Comparison of ENCODE assay signal across 11 mouse cellular contexts in genomic region chr16:24205594-24205993, GRCm38 (mm10).
DNase-seq lines count a peak whose midpoint lies in the region; ATAC-seq and TF ChIP-seq lines count a peak whose summit lies in the region.
"Had no signal": no experiment of that assay in that cellular context is flagged by ENCODE, and none has a peak within 500 bp of the region (broad histone marks: within the 10 kb centered on the region; RNA-seq: fewer than 3 reads in every experiment).

No protein-coding gene starts in this region.

- no peak overlapping the region for H3K4me3 ChIP-seq in lung, adult 2 months (replicated peaks; ENCODE audit: extremely low read depth, low read depth, low read length)
- H3K4me3 ChIP-seq in kidney, embryonic 16.5 days (ENCODE audit: low read length): no peak overlapping the region
- H3K4me3 ChIP-seq: embryonic facial prominence, embryonic 13.5 days; heart, embryonic 15.5 days; liver, embryonic 15.5 days had no signal

- no peak overlapping the region for H3K27ac ChIP-seq in kidney, embryonic 16.5 days (ENCODE audit: low read length)
- H3K27ac ChIP-seq: embryonic facial prominence, embryonic 13.5 days; liver, embryonic 15.5 days had no signal

- H3K4me1 ChIP-seq in lung, adult 2 months (ENCODE audit: control insufficient read depth, insufficient read depth, low read length): peaks cover 5% of the 10 kb centered on the region
- peaks cover 13% of the 10 kb centered on the region; the same call in 1 of the 2 replicates for H3K4me1 ChIP-seq in kidney, embryonic 16.5 days (ENCODE audit: insufficient read depth, low read length)

- no peaks in the 10 kb centered on the region for H3K36me3 ChIP-seq in kidney, embryonic 16.5 days (ENCODE audit: insufficient read depth, low read length)
- H3K36me3 ChIP-seq: embryonic facial prominence, embryonic 13.5 days; heart, embryonic 15.5 days; liver, embryonic 15.5 days had no signal

- WGBS in lung, adult 2 months: 86% methylated on average over 5 of the region's 5 CpGs
- 29% methylated on average over 5 of the region's 5 CpGs for WGBS in kidney, embryonic 16.5 days

- no peak for TF ChIP-seq POLR2A in lung, adult 2 months (IDR thresholded peaks at IDR 0.05; ENCODE audit: borderline replicate concordance, extremely low read depth, low read depth, low read length)

- no peaks in the 10 kb centered on the region for H3K9me3 ChIP-seq in kidney, embryonic 16.5 days (ENCODE audit: low read length)
- H3K9me3 ChIP-seq: embryonic facial prominence, embryonic 13.5 days; heart, embryonic 15.5 days; liver, embryonic 15.5 days had no signal

- H3K4me2 ChIP-seq in kidney, embryonic 16.5 days (replicated peaks; ENCODE audit: low read depth, low read length): no peak overlapping the region
- H3K4me2 ChIP-seq: embryonic facial prominence, embryonic 13.5 days; heart, embryonic 15.5 days; liver, embryonic 15.5 days had no signal

- H3K9ac ChIP-seq in kidney, embryonic 16.5 days (replicated peaks; ENCODE audit: low read length): no peak overlapping the region
- H3K9ac ChIP-seq: embryonic facial prominence, embryonic 13.5 days; heart, embryonic 15.5 days; liver, embryonic 15.5 days had no signal

- ATAC-seq in kidney, embryonic 16.5 days (ENCODE audit: low FRiP score, low TSS enrichment): peak; percentile 78

- H3K27me3 ChIP-seq in kidney, embryonic 16.5 days (ENCODE audit: insufficient read depth, low read length): no peaks in the 10 kb centered on the region
- H3K27me3 ChIP-seq: embryonic facial prominence, embryonic 13.5 days; heart, embryonic 15.5 days; liver, embryonic 15.5 days had no signal

- peak; percentile 27 for DNase-seq in lung, adult 2 months
- DNase-seq in lung, postnatal 36 days: no peak
- DNase-seq in gastrocnemius, adult 18-20 months (ENCODE audit: low spot score): peak; percentile 70
- DNase-seq in skeletal muscle tissue, adult 2 months (ENCODE audit: low read depth, low spot score): peak; percentile 78
- DNase-seq in thymus, postnatal 4 days: no peak
- DNase-seq in left cerebral cortex, postnatal 36 days (ENCODE audit: low spot score in 2 of 2): no peak
- DNase-seq: thymus, postnatal 36 days had no signal

- intact Hi-C loops in left cerebral cortex, postnatal 36 days (cut with DNase I): no loop called here

- no peak for TF ChIP-seq CTCF in lung, adult 2 months (IDR thresholded peaks at IDR 0.05; ENCODE audit: insufficient read depth, low read length)

Comparison
In these comparisons a context has a peak if more than half of its experiments do, and no peak if none do; other contexts are left out.
1. DNase-seq: peak in lung, adult 2 months (single experiment), gastrocnemius, adult 18-20 months (single experiment) and skeletal muscle tissue, adult 2 months (single experiment); none in lung, postnatal 36 days (single experiment), thymus, postnatal 4 days (single experiment) and left cerebral cortex, postnatal 36 days (0 of 2).